ENCODE assay signal across 8 mouse cellular contexts in the genomic region with DNA sequence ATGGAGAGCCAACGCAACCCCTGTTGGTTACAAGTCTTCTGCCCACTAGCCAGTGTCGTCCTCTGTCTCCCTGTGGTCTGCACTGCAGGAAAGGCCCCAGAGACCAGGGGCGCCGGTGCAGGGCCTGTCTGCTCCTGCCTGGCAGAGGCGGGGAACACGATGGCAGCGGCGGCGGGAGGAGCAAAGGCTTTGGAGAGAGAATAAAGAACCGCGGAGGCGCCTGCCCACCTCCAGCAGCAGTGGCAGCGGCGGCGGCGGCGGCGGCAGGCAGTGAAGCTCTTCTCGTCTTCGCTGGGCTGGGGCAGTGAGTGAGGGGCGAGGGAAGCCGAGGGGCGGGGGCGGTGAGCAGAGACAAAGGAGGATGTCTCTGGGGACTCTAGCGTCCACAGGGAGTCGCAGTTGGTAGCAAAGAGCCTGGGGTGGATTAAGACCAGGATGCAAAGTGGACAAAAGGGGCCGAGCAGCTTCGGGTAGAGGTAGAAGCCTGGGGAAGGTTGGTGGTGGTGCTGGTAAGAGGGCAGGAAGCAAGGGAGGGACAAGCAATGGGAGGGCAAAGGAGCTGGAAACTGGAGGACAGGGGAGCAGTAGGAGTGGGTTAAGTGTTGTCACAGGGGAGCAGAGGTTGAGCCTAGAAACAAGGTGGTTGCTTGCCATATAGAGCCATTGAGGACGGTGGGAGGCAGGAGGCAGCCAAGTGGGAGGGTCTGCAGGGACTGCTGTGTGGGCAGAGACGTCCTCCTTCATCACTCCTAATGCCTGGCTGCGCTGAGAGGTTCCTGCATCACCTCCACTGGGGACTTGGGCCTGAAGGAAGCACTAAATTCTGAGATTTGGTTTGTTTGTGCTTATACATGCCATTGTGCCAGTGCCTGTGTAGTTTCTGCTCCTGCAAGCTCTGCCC. TPM values are rescaled to one million over a fixed set of nuclear protein-coding genes. Genes with fewer than 3 reads are reported as not detected.
DNase-seq lines count a peak whose midpoint lies in the region; ATAC-seq and TF ChIP-seq lines count a peak whose summit lies in the region.

No protein-coding gene starts in this region.

- TF ChIP-seq EP300 in liver, embryonic 14.5 days (IDR thresholded peaks at IDR 0.05; ENCODE audit: low read depth) = no peak

- H3K9ac ChIP-seq in lung, embryonic 15.5 days = 0 out of 2 replicates have a peak overlapping the region, but pooled peaks have one; percentile 3
- H3K9ac ChIP-seq in hindbrain, embryonic 14.5 days = peak overlapping the region; percentile 90
- H3K9ac ChIP-seq in liver, embryonic 14.5 days (replicated peaks) = peak overlapping the region; percentile 50

- H3K4me3 ChIP-seq in lung, embryonic 15.5 days = peak overlapping the region; percentile 23
- H3K4me3 ChIP-seq in hindbrain, embryonic 14.5 days (replicated peaks; ENCODE audit: low read length) = peak overlapping the region; percentile 56
- H3K4me3 ChIP-seq in liver, embryonic 14.5 days (ENCODE audit: insufficient read depth in 1 of 2, low read depth in 2 of 2, low read length in 2 of 2) = peak overlapping the region; percentile 45 to 48

- peak overlapping the region; percentile 36 for H3K4me2 ChIP-seq in lung, embryonic 15.5 days
- H3K4me2 ChIP-seq in hindbrain, embryonic 14.5 days (replicated peaks) = peak overlapping the region; percentile 74
- peak overlapping the region; percentile 69 for H3K4me2 ChIP-seq in liver, embryonic 14.5 days (ENCODE audit: low read depth)

- H3K27me3 ChIP-seq in lung, embryonic 15.5 days = no peaks in the 10 kb centered on the region
- no peaks in the 10 kb centered on the region for H3K27me3 ChIP-seq in hindbrain, embryonic 14.5 days (ENCODE audit: control insufficient read depth, insufficient read depth, low read length)
- H3K27me3 ChIP-seq in liver, embryonic 14.5 days (ENCODE audit: control insufficient read depth, insufficient read depth, low read length) = no peaks in the 10 kb centered on the region

- peak; percentile 20; the same call in 1 of the 2 replicates for ATAC-seq in lung, embryonic 15.5 days (ENCODE audit: borderline replicate concordance, extremely low read depth, low FRiP score, low TSS enrichment)
- ATAC-seq in hindbrain, embryonic 14.5 days (ENCODE audit: low FRiP score) = peak; percentile 58
- peak; percentile 44 for ATAC-seq in liver, embryonic 14.5 days (ENCODE audit: insufficient read depth)

- peak; percentile 50 for DNase-seq in adrenal gland, postnatal 10 days
- DNase-seq in adrenal gland, postnatal 4 days (ENCODE audit: low spot score in 2 of 2) = no peak
- no peak for DNase-seq in lung, adult 18-20 months
- peak; percentile 68 for DNase-seq in hindbrain, embryonic 14.5 days (ENCODE audit: low spot score)
- no peak for DNase-seq in liver, embryonic 14.5 days (ENCODE audit: low read depth in 3 of 3, low spot score in 3 of 3)
- peak; percentile 77 for DNase-seq in right cerebral cortex, adult 18-20 months
- no peak for DNase-seq in MN1 (ENCODE audit: low spot score)

- H3K36me3 ChIP-seq in lung, embryonic 15.5 days = peaks cover 31% of the 10 kb centered on the region; the same call in 1 of the 2 replicates
- H3K36me3 ChIP-seq in hindbrain, embryonic 14.5 days (replicated peaks; ENCODE audit: control insufficient read depth, insufficient read depth) = peaks cover 19% of the 10 kb centered on the region
- no peaks in the 10 kb centered on the region for H3K36me3 ChIP-seq in liver, embryonic 14.5 days (replicated peaks; ENCODE audit: control insufficient read depth, insufficient read depth, low read depth)

- no peak for TF ChIP-seq CTCF in liver, embryonic 14.5 days (IDR thresholded peaks at IDR 0.05; ENCODE audit: low read depth)

- H3K4me1 ChIP-seq in lung, embryonic 15.5 days = peaks cover 33% of the 10 kb centered on the region
- peaks cover 85% of the 10 kb centered on the region for H3K4me1 ChIP-seq in hindbrain, embryonic 14.5 days (replicated peaks; ENCODE audit: control insufficient read depth, insufficient read depth, low read length)
- peaks cover 17 to 40% of the 10 kb centered on the region in 2 experiments for H3K4me1 ChIP-seq in liver, embryonic 14.5 days (replicated peaks; ENCODE audit: control insufficient read depth in 2 of 2, insufficient read depth in 2 of 2, low read length in 1 of 2)

- H3K27ac ChIP-seq in lung, embryonic 15.5 days = no peak overlapping the region
- peak overlapping the region; percentile 96 for H3K27ac ChIP-seq in hindbrain, embryonic 14.5 days
- H3K27ac ChIP-seq in liver, embryonic 14.5 days = no peak overlapping the region

- no peaks in the 10 kb centered on the region for H3K9me3 ChIP-seq in lung, embryonic 15.5 days
- H3K9me3 ChIP-seq in hindbrain, embryonic 14.5 days (ENCODE audit: control insufficient read depth, low read length) = no peaks in the 10 kb centered on the region
- H3K9me3 ChIP-seq in liver, embryonic 14.5 days (ENCODE audit: control insufficient read depth, low read length) = no peaks in the 10 kb centered on the region

- WGBS in lung, embryonic 15.5 days = 25% methylated on average over 31 of the region's 31 CpGs
- WGBS in hindbrain, embryonic 14.5 days = 4% methylated on average over 29 of the region's 31 CpGs
- WGBS in liver, embryonic 14.5 days (ENCODE audit: insufficient replicate concordance) = 10% methylated on average over 31 of the region's 31 CpGs

RNA-seq across cellular contexts. Expression of a gene that starts 11.1 kb away (rescaled TPM):
- 10 to 100 TPM; 59.6 to 82.4 TPM for total RNA-seq in adrenal gland, postnatal 10 days (2021)
- 100 to 1,000 TPM in 1 of 2 experiments, 10 to 100 TPM in 1; 92.2 to 139 TPM for total RNA-seq in adrenal gland, postnatal 4 days (2021)
- polyA plus RNA-seq in lung, embryonic 15.5 days (2015; fragmentation: Nextera tagmentation; extraction: Ambion mirVana) = 75.6 and 77.0 TPM in 2 replicates
- 121 and 127 TPM in 2 replicates for polyA plus RNA-seq in hindbrain, embryonic 14.5 days (2014; fragmentation: Nextera tagmentation; extraction: Ambion mirVana)
- polyA plus RNA-seq in liver, embryonic 14.5 days (2012; rRNA removed) = 18.5 TPM in 2 replicates
- 6.7 and 7.2 TPM in 2 replicates for polyA plus RNA-seq in liver, embryonic 14.5 days (2014; fragmentation: Nextera tagmentation; extraction: Ambion mirVana)

RNA-seq across cellular contexts. Expression of a gene that starts 14.4 kb away (rescaled TPM):
- 1 to 10 TPM; 1.6 to 2.2 TPM for total RNA-seq in adrenal gland, postnatal 10 days (2021)
- 1 to 10 TPM; 1.9 to 2.8 TPM for total RNA-seq in adrenal gland, postnatal 4 days (2021)
- polyA plus RNA-seq in lung, embryonic 15.5 days (2015; fragmentation: Nextera tagmentation; extraction: Ambion mirVana) = 2.1 and 3.1 TPM in 2 replicates
- polyA plus RNA-seq in hindbrain, embryonic 14.5 days (2014; fragmentation: Nextera tagmentation; extraction: Ambion mirVana) = 0.87 and 0.90 TPM in 2 replicates
- polyA plus RNA-seq in liver, embryonic 14.5 days (2012; rRNA removed) = 5.8 and 6.1 TPM in 2 replicates
- polyA plus RNA-seq in liver, embryonic 14.5 days (2014; fragmentation: Nextera tagmentation; extraction: Ambion mirVana) = 0.90 and 1.3 TPM in 2 replicates

RNA-seq across cellular contexts. Expression of a gene that starts 16.9 kb away (rescaled TPM):
- 1 to 10 TPM; 2.6 to 3.5 TPM for total RNA-seq in adrenal gland, postnatal 10 days (2021)
- total RNA-seq in adrenal gland, postnatal 4 days (2021) = 1 to 10 TPM; 3.7 to 4.8 TPM
- 2.7 and 3.5 TPM in 2 replicates for polyA plus RNA-seq in lung, embryonic 15.5 days (2015; fragmentation: Nextera tagmentation; extraction: Ambion mirVana)
- 0.68 and 1.2 TPM in 2 replicates for polyA plus RNA-seq in hindbrain, embryonic 14.5 days (2014; fragmentation: Nextera tagmentation; extraction: Ambion mirVana)
- polyA plus RNA-seq in liver, embryonic 14.5 days (2012; rRNA removed) = 0.49 and 0.66 TPM in 2 replicates
- polyA plus RNA-seq in liver, embryonic 14.5 days (2014; fragmentation: Nextera tagmentation; extraction: Ambion mirVana) = 0.23 TPM in 1 of 2 replicates, not detected in the other

RNA-seq across cellular contexts. Expression of a gene that starts 29.5 kb away (rescaled TPM):
- 10 to 100 TPM in 1 of 2 experiments, 1 to 10 TPM in 1; 9.8 to 28.4 TPM for total RNA-seq in adrenal gland, postnatal 10 days (2021)
- total RNA-seq in adrenal gland, postnatal 4 days (2021) = 1 to 10 TPM; 4.1 to 4.7 TPM
- 0.49 and 0.55 TPM in 2 replicates for polyA plus RNA-seq in lung, embryonic 15.5 days (2015; fragmentation: Nextera tagmentation; extraction: Ambion mirVana)
- polyA plus RNA-seq in hindbrain, embryonic 14.5 days (2014; fragmentation: Nextera tagmentation; extraction: Ambion mirVana) = 1.9 and 2.2 TPM in 2 replicates
- polyA plus RNA-seq in liver, embryonic 14.5 days (2012; rRNA removed) = 0.03 TPM in 2 replicates
- 0.05 TPM in 1 of 2 replicates, not detected in the other for polyA plus RNA-seq in liver, embryonic 14.5 days (2014; fragmentation: Nextera tagmentation; extraction: Ambion mirVana)

RNA-seq across cellular contexts. Expression of a gene that starts 48.5 kb away (rescaled TPM):
- total RNA-seq in adrenal gland, postnatal 10 days (2021) = 10 to 100 TPM; 13.3 to 20.3 TPM
- 10 to 100 TPM; 26.9 to 27.8 TPM for total RNA-seq in adrenal gland, postnatal 4 days (2021)
- 19.0 and 21.1 TPM in 2 replicates for polyA plus RNA-seq in lung, embryonic 15.5 days (2015; fragmentation: Nextera tagmentation; extraction: Ambion mirVana)
- polyA plus RNA-seq in hindbrain, embryonic 14.5 days (2014; fragmentation: Nextera tagmentation; extraction: Ambion mirVana) = 28.6 and 28.7 TPM in 2 replicates
- 9.9 and 10.8 TPM in 2 replicates for polyA plus RNA-seq in liver, embryonic 14.5 days (2012; rRNA removed)
- polyA plus RNA-seq in liver, embryonic 14.5 days (2014; fragmentation: Nextera tagmentation; extraction: Ambion mirVana) = 2.7 and 5.2 TPM in 2 replicates

Comparison
In these comparisons a context has a peak if more than half of its experiments do, and no peak if none do; other contexts are left out.
1. DNase-seq: peak in adrenal gland, postnatal 10 days (single experiment), hindbrain, embryonic 14.5 days (single experiment) and right cerebral cortex, adult 18-20 months (single experiment); none in adrenal gland, postnatal 4 days (0 of 2), lung, adult 18-20 months (0 of 2), liver, embryonic 14.5 days (0 of 3) and MN1 (single experiment).
2. H3K9ac ChIP-seq: peak in every context shown above with its lines; median percentile 90 in hindbrain, embryonic 14.5 days; 50 in liver, embryonic 14.5 days; 3 in lung, embryonic 15.5 days.
3. Peak in every context shown above with its lines, with median percentiles within 50 percentile points of each other: ATAC-seq, H3K4me2 ChIP-seq and H3K4me3 ChIP-seq.